Mouse (Mus musculus) forebrain, embryonic 13.5 days (tissue): ENCODE measurements around the gene 1600002K03Rik. TPM values are rescaled to one million over a fixed set of nuclear protein-coding genes. Genes with fewer than 3 reads are reported as not detected.

Experiments used
- ATAC-seq: fragments of 200-750 bp; cut with Nextera tagmentation; 2 replicates; pipeline ENCODE4 v1.8.0; 2017
- H3K27ac ChIP-seq: fragments of 300-500 bp; sonication (generic); 2 replicates; pipeline ENCODE4 v1.5.1; 2015; ENCODE audit warnings: inconsistent platforms, mild to moderate bottlenecking, moderate library complexity
- H3K27me3 ChIP-seq: fragments of 300-500 bp; sonication (generic); 2 replicates; pipeline ENCODE4 v1.6.1; 2015; ENCODE audit warnings: mild to moderate bottlenecking, inconsistent platforms
- H3K36me3 ChIP-seq: fragments of 300-500 bp; sonication (generic); 2 replicates; pipeline ENCODE4 v1.6.1; 2015; ENCODE audit warnings: mild to moderate bottlenecking, inconsistent platforms; ENCODE audit not compliant: poor library complexity, severe bottlenecking
- H3K4me1 ChIP-seq: fragments of 300-500 bp; sonication (generic); 2 replicates; pipeline ENCODE4 v1.6.1; 2015; ENCODE audit warnings: inconsistent platforms
- H3K4me2 ChIP-seq: fragments of 300-500 bp; sonication (generic); 2 replicates; pipeline ENCODE4 v1.6.1; 2015; ENCODE audit warnings: inconsistent platforms, mild to moderate bottlenecking, moderate library complexity
- H3K4me3 ChIP-seq: fragments of 300-500 bp; sonication (generic); 2 replicates; pipeline ENCODE4 v1.5.1; 2015; ENCODE audit warnings: mild to moderate bottlenecking, inconsistent platforms
- H3K9ac ChIP-seq: fragments of 300-500 bp; sonication (generic); 2 replicates; pipeline ENCODE4 v1.6.1; 2015; ENCODE audit warnings: mild to moderate bottlenecking, inconsistent platforms
- H3K9me3 ChIP-seq: fragments of 300-500 bp; sonication (generic); replicated peaks from 2 replicates; pipeline ENCODE4 v1.6.1; 2016; ENCODE audit warnings: inconsistent platforms
- WGBS: fragments of 180-500 bp; shearing (Covaris S2); methylation state at CpG from one replicate; pipeline ENCODE4 v1.1.7; 2015; 5-methylcytosine and 5-hydroxymethylcytosine counted together
- polyA plus RNA-seq: library from polyadenylated mRNA; unstranded; fragments of >200 nt; fragmentation: Nextera tagmentation; extraction: Ambion mirVana; gene quantifications from 2 replicates; pipeline ENCODE4 v1.2.1, GENCODE M21; 2015

The 1600002K03Rik gene
- polyA plus RNA-seq, 1 experiment from 2014 or later = 12.2 TPM

- Histone ChIP-seq H3K9ac (no peak overlapping the region), H3K9me3 (no peaks in the 10 kb centered on the region), H3K4me2 (no peak overlapping the region), H3K36me3 (peaks cover 39% of the 10 kb centered on the region), H3K27me3 (no peaks in the 10 kb centered on the region), H3K27ac (no peak overlapping the region), H3K4me1 (peaks cover 35% of the 10 kb centered on the region), H3K4me3 (no peak overlapping the region)
- ATAC-seq = no peak
- WGBS = 84% methylated on average over 10 of the region's 10 CpGs
Measured at GRCm38 (mm10) chr10:80187739-80188138, 15.0 kb downstream of the 1600002K03Rik start.

DNA sequence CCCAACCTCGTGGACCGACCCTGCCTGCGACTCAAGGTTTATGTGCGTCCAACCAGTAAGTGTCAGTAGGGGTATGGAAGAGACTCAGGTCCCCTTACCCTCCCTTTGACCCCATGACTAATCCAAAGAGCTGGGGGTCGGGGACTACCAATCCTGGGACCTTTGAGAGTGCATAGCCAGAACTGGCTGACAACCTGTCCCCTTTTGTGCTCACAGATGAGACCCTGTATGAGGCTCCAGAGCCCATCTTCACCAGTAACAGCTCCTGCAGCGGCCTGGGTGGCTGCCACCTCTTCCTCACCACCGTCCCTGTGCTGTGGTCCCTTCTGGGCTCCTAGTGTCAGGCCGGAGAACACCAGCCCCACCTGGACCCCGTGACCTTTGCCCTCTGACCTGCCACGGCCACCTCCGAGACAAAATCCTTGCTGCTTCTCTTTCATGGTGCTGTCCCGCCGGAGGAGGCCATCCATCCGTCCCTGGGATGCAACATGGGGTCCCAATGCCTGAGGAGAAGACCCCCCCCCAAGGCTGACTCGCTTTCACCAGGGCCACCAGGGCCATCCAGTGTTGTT lies 15.8 kb downstream of the 1600002K03Rik start:
- ATAC-seq = no peak
- Histone ChIP-seq H3K9me3 (no peaks in the 10 kb centered on the region), H3K36me3 (peaks cover 32% of the 10 kb centered on the region), H3K9ac (no peak overlapping the region), H3K4me2 (no peak overlapping the region), H3K27me3 (no peaks in the 10 kb centered on the region), H3K27ac (no peak overlapping the region), H3K4me3 (no peak overlapping the region), H3K4me1 (peaks cover 35% of the 10 kb centered on the region)
- WGBS = 68% methylated on average over 15 of the region's 15 CpGs

DNA sequence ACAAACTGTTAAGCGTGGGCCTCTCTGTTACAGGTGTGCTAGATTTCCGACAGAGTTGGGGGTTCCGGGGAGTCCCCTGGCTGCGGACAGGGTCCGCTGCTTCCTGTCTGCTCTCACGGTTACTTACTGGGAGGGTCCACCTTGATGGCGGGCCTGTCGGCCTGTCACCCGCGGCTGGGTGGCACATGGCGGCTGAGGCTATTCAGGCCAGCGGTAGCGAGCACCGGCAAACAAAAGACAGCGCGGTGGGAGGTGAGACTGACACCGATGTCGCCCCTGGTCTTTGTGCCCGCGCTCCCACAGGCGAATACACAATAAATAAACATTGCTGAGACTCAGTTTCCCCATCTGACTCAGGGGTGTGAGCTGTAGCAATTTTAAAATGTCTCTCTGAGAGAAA lies 17.3 kb downstream of the 1600002K03Rik start:
- Histone ChIP-seq H3K4me3 (peak overlapping the region; percentile 49), H3K27me3 (no peaks in the 10 kb centered on the region), H3K36me3 (peaks cover 27% of the 10 kb centered on the region), H3K27ac (peak overlapping the region; percentile 90), H3K4me2 (peak overlapping the region; percentile 74), H3K9ac (peak overlapping the region; percentile 85), H3K9me3 (no peaks in the 10 kb centered on the region), H3K4me1 (peaks cover 38% of the 10 kb centered on the region)
- peak; percentile 53 for ATAC-seq
- WGBS = 3% methylated on average over 21 of the region's 21 CpGs

DNA sequence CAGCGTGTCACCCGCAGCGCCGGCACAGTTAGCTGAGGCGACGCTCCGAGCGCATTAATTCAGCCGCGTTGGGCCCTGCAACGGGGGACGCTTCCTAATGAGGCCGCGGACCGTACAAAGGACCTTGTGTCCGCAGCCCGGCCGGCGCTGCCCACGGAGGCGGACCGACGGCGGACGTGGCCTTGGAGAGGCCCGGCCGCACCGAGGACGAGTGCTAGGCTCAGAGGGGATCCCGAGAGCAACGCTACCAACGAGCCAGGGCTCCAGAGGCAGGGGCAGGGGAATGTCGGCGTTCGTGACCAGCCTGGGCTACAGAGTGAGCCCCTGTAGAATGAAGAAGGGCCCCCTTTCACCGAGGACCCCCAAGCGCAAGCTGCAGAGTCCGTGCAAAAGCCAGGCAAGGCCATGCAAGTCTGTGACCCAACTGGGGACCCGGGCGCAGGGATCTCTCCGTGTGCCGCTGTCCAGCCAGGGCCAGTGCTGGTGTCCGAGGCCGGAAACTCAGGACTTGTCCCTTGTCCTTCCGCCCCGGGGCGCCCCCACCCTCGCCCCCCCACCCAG lies 17.8 kb downstream of the 1600002K03Rik start:
- H3K9me3 ChIP-seq = no peaks in the 10 kb centered on the region
- H3K4me1 ChIP-seq = peaks cover 33% of the 10 kb centered on the region
- H3K27ac ChIP-seq = peak overlapping the region; percentile 90
- peak overlapping the region; percentile 74 for H3K4me2 ChIP-seq
- peaks cover 27% of the 10 kb centered on the region for H3K36me3 ChIP-seq
- WGBS = under 1% methylated on average over 48 of the region's 48 CpGs
- peak overlapping the region; percentile 49 for H3K4me3 ChIP-seq
- no peaks in the 10 kb centered on the region for H3K27me3 ChIP-seq
- peak overlapping the region; percentile 85 for H3K9ac ChIP-seq
- ATAC-seq = peak; percentile 48

- 53% methylated on average over 6 of the region's 6 CpGs for WGBS
- no peaks in the 10 kb centered on the region for H3K27me3 ChIP-seq
- no peaks in the 10 kb centered on the region for H3K9me3 ChIP-seq
- H3K36me3 ChIP-seq = peaks cover 3% of the 10 kb centered on the region
- H3K27ac ChIP-seq = peak overlapping the region; percentile 48; the same call in 1 of the 2 replicates
- H3K4me2 ChIP-seq = no peak overlapping the region
- peaks cover 22% of the 10 kb centered on the region for H3K4me1 ChIP-seq
- H3K9ac ChIP-seq = no peak overlapping the region
- H3K4me3 ChIP-seq = no peak overlapping the region
- no peak for ATAC-seq
Measured at GRCm38 (mm10) chr10:80193976-80194375, 21.2 kb downstream of the 1600002K03Rik start.

DNA sequence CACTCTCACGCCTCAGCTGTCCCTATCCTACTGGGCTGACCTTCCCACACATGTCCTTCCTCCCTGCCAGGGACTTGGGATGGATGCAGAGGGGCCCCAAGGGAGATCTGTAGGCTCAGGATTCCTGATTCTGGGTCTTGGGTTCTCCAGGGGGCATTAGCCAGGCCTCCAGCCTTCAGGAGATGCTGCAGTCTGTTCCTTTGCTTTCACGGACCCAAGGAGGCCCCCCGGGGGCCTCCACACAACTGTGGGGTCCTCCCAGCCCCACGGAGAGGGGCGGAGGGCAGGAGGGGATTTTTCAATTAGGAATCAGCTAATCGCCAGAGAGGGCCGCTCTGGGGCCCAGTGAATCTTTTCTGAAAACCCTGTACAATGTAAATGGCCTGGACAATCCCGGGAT lies 21.7 kb downstream of the 1600002K03Rik start:
- no peak for ATAC-seq
- Histone ChIP-seq H3K9ac (no peak overlapping the region), H3K36me3 (no peaks in the 10 kb centered on the region), H3K27ac (peak overlapping the region; percentile 48; the same call in 1 of the 2 replicates), H3K4me3 (no peak overlapping the region), H3K4me2 (no peak overlapping the region), H3K4me1 (peaks cover 19% of the 10 kb centered on the region), H3K9me3 (no peaks in the 10 kb centered on the region), H3K27me3 (no peaks in the 10 kb centered on the region)
- WGBS = 12% methylated on average over 8 of the region's 8 CpGs

DNA sequence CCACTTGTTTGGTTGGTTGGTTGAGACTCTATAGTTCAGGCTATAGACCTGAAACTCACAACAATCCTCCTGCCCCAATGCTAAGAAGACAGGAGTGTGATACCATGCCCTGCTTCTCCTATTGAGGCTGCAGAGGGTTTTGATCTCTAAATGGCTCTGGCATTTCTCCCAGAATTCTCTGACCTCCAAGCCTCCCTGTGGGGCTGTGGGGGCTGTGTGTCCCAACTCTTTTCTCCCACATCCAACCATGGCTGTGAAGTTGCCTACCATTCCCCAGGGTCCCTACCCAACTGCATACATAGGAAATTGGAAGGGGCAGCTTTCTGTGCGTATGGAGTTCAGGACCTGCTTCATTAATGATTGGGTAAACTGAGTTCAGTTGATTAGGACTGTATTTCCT lies 23.4 kb downstream of the 1600002K03Rik start:
- H3K9me3 ChIP-seq = no peaks in the 10 kb centered on the region
- no peak overlapping the region for H3K27ac ChIP-seq
- ATAC-seq = no peak
- WGBS = 94% methylated on average over 1 of the region's 1 CpGs
- 0 out of 2 replicates have a peak overlapping the region, but pooled peaks have one; percentile 34 for H3K9ac ChIP-seq
- no peak overlapping the region for H3K4me2 ChIP-seq
- H3K27me3 ChIP-seq = no peaks in the 10 kb centered on the region
- no peaks in the 10 kb centered on the region for H3K36me3 ChIP-seq
- peaks cover 5% of the 10 kb centered on the region for H3K4me1 ChIP-seq
- H3K4me3 ChIP-seq = no peak overlapping the region

DNA sequence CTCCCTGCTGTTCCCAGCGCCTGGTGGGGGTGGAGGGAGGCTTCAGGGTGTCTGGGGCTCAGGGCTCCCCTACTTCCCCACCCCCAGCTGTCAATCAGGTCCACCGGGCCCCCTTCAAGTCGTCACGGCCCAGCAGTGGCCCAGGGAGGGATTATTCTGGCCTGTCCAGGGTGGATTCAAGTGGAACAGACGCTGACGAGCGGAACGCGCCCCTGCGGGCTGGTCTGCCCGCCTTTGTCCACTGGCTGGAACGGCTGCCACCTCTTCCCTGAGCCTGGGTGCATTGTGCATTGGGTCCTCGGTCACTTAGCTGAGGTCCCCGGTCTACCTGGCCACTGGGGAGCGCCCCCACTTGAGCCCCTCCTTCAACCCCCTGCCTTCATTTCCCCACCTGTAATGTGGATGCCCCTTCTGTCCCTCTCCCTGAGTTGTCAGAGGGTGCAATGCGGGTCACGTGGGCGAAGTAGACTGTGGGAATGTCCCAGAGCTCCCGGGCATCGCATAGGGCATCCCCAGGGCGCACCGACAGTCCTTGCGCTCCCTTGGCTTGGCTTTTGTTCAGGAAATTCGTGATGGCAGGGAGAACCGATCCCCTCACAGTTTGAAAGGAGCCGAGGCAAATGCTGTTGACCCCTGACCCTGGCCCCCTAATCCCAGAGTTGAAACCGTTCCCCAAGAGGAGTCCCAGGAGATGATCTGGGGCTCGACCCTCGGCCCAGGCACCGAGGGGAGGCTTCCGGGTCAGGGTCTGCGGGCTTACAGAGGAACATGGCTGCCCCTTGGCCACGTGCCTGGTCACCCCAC lies 24.2 kb downstream of the 1600002K03Rik start:
- Histone ChIP-seq H3K36me3 (no peaks in the 10 kb centered on the region), H3K4me2 (no peak overlapping the region), H3K4me3 (no peak overlapping the region), H3K9me3 (no peaks in the 10 kb centered on the region), H3K4me1 (peaks cover 5% of the 10 kb centered on the region), H3K27me3 (no peaks in the 10 kb centered on the region), H3K9ac (peak overlapping the region; percentile 34), H3K27ac (no peak overlapping the region)
- WGBS = 40% methylated on average over 33 of the region's 33 CpGs
- no peak for ATAC-seq

DNA sequence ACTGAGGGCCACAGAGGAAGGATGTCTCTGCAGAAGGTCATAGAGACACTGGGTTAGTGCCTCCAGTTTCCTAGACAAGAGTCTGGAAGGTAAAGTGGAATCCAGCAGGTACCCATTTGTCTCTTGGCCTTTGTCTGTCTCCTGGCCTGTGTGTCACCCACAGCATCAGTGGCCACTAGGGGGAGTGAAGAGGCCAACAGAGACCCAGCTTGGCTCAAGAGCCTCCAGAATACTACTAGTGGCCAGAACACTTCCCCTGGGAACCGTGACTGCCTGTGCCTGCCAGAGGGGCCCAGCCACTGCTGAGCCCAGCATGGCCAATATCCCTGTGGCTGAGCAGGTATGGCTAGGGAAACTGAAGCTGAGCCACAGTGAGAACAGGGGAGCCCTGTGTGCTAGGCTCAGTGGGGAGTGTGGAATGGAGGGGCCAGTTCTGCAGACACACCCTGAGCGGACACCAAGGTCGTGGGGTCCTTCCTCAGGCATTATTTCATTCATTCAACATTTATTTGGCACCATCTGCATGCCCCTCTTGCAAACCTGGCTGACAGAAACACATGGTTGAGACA lies 26.8 kb downstream of the 1600002K03Rik start:
- peaks cover 10% of the 10 kb centered on the region for H3K4me1 ChIP-seq
- H3K4me2 ChIP-seq = no peak overlapping the region
- H3K4me3 ChIP-seq = no peak overlapping the region
- no peak overlapping the region for H3K27ac ChIP-seq
- peak; percentile 74 for ATAC-seq
- no peaks in the 10 kb centered on the region for H3K9me3 ChIP-seq
- H3K9ac ChIP-seq = no peak overlapping the region
- no peaks in the 10 kb centered on the region for H3K36me3 ChIP-seq
- H3K27me3 ChIP-seq = no peaks in the 10 kb centered on the region
- WGBS = 46% methylated on average over 3 of the region's 3 CpGs

- ATAC-seq = no peak
- Histone ChIP-seq H3K4me2 (no peak overlapping the region), H3K9me3 (no peaks in the 10 kb centered on the region), H3K27me3 (no peaks in the 10 kb centered on the region), H3K4me1 (peaks cover 11% of the 10 kb centered on the region), H3K36me3 (no peaks in the 10 kb centered on the region), H3K9ac (no peak overlapping the region), H3K4me3 (no peak overlapping the region), H3K27ac (no peak overlapping the region)
- 75% methylated on average over 6 of the region's 6 CpGs for WGBS
Measured at GRCm38 (mm10) chr10:80200485-80200884, 27.7 kb downstream of the 1600002K03Rik start.

DNA sequence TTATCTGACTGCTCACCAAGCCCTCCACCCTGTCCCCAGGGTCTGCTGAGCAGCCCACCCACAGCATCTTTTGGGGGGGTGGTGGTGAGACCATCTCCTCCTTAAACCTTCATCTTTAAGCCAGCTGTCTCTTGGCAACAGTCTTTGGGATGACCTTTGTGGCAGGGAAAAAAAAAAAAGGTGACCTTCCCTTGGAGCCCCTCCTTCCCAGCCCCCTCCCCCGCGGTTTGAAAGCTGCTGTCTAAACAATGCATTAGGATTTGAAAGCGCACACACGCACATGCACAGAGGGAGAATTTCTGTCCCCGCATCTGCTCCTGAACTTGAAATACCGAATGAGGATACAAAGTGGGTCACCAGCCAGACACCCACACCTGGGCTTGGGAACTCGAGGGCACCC lies 31.3 kb downstream of the 1600002K03Rik start:
- ATAC-seq = no peak
- 8% methylated on average over 7 of the region's 7 CpGs for WGBS
- Histone ChIP-seq H3K9ac (peak overlapping the region; percentile 38; the same call in 1 of the 2 replicates), H3K4me2 (no peak overlapping the region), H3K4me3 (no peak overlapping the region), H3K27ac (peak overlapping the region; percentile 54), H3K9me3 (no peaks in the 10 kb centered on the region), H3K36me3 (no peaks in the 10 kb centered on the region), H3K4me1 (peaks cover 32% of the 10 kb centered on the region), H3K27me3 (no peaks in the 10 kb centered on the region)

GRCm38 (mm10) chr10:80207201-80207600 lies 34.5 kb downstream of the 1600002K03Rik start:
- no peak for ATAC-seq
- Histone ChIP-seq H3K9ac (no peak overlapping the region), H3K4me3 (no peak overlapping the region), H3K27ac (no peak overlapping the region), H3K9me3 (no peaks in the 10 kb centered on the region), H3K4me1 (peaks cover 36% of the 10 kb centered on the region), H3K27me3 (no peaks in the 10 kb centered on the region), H3K36me3 (no peaks in the 10 kb centered on the region), H3K4me2 (no peak overlapping the region)
- WGBS = 77% methylated on average over 1 of the region's 1 CpGs
